Mouse (Mus musculus) heart, postnatal 14 days (tissue): Measurements from ENCODE around the gene 1700109H08Rik. TPM values are rescaled to one million over a fixed set of nuclear protein-coding genes. Genes with fewer than 3 reads are reported as not detected.
"Not testable (repeated sequence)": the region's sequence is repeated elsewhere in the genome, so short reads cannot be mapped to it uniquely, and the experiment has no call there.

Experiments used
- DNase-seq, 2 experiments: peaks; one replicate each; pipeline ENCODE4 v3.0.0; 2021 to 2022
- intact Hi-C: fragments of 180-260 bp; cut with DNase I; formaldehyde crosslinking; loops from one replicate; pipeline ENCODE4 v1.15.1; 2025
- total RNA-seq, 2 experiments: library from RNA; stranded (reverse); gene quantifications; 2 replicates each; pipeline ENCODE4 v1.2.3; 2021

1700109H08Rik gene
- total RNA-seq, 2 experiments from 2014 or later, result 1.7 to 3.8 TPM

DNA sequence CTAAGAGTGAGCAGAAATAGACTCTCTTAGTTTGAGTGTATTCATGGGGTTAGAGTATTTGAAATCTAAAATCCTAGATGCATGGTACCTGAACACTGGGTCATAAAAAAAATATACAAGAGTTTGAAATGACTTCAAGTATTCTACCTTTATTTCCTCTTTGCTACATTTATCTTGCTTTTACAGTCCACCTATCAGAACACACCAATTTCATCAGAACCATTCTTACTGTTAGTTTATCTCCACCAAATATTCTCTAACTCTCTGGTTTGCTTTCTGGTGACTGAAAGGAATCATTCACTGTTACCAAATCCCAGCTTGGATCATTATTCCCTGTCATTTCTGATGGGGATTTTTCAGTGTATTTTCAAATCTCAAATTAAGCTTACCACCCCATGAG is 25.8 kb downstream of the 1700109H08Rik start:
- intact Hi-C loops, result loop anchor here (5.0 kb wide), 1 partner anchor 50 kb away; no protein-coding TSS in a partner anchor
- no peak for DNase-seq

DNA sequence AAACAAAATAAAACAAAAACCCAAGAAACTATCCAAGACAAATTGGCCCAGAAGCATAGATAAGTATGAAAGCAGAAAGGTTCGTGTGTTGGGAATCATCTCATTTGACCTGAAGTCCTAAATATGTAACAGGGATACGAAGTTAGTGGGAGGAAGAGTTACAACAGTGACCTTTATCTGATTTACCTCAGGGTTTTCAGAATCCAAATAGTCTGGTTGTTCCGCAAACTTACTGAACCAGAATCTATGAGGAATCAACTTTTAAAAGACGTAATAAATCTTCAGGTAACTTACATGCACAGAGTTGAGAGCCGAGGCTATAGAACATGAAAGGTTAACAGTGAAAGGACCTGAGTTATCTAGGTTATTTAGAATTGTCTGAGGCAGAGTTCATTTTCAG is 27.4 kb downstream of the 1700109H08Rik start:
- intact Hi-C loops, result loop anchor here (5.0 kb wide), 1 partner anchor 49 kb away; no protein-coding TSS in a partner anchor

DNA sequence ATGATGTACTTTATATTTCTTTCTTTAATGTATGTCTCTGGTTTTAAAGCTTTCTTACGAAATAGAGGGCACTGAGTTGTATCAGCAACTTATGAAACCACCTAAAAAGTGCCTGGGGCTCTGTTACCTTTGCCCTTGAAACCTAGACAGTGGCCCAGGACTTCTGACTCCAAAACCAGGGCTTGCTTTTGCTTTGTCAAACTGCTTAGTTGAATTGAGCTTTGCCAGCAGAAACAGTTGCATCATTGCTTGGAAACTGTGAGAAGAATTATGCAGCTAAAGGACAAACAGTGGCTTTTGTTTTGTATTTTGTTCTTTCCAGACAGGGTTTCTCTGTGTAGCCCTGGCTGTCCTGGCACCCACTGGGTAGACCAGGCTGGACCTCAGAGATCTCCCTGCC is 28.9 kb downstream of the 1700109H08Rik start:
- intact Hi-C loops, result no loop called here
- DNase-seq, result no peak

More for the DNA sequence above, 27.4 kb downstream of the 1700109H08Rik start:
- DNase-seq, result no peak

DNA sequence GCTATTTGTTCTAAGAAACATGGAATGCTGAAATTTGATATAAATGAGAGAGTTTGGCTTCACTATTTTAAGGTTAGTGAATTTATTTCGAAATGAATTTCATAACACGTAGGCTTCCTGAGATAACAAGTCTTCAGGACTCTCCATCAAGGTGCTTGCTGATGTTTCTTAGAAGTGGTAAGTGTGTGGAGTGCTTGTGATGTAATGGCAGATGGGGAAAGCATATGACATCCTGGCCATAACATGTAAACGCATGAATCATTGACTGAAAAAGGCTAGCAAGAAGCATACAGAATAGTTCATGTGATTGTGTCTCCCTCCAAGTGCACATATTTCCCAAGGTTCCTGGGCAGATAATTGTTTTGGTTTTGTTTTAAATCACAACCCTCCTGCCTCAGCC is 29.4 kb downstream of the 1700109H08Rik start:
- no peak for DNase-seq
- intact Hi-C loops, result no loop called here

DNA sequence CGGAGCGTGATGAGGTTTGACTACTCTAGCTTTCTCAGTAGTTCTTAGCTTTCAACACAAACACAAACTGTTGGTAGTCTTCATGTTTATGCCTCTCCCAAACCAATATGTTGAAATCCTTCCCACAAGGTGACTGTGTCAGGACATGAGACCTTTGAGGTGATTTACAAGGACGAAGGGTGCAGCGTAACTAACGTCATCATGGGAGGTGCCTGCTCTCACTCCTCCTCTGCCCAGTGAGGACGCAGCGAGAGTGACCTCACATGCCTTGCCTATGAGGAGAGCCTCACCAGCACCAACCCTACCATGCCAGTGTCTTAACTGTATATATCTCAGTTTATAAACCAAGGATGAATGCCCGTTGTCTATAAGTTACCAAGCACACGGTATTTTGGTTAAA is 35.7 kb downstream of the 1700109H08Rik start:
- intact Hi-C loops, result no loop called here
- no peak for DNase-seq

DNA sequence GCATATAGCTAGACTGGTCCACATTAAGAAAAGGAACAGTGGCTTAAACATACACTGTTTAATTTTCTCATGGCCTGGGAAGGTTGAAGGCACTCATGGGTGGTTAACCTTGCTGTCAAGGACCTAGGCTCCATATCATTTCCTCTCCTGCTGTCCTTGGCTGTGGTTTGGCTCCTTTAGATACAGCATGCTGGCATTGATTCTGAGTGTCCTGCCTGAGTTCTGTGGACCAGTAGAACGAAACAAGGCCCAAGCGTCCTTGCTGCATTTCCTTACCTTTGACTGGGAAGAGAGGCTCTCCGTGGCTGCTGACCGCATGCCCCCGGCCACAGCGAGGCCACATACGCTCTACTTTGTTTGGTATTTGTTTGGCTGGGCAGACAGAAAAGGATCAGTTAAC is 37.9 kb downstream of the 1700109H08Rik start:
- no peak for DNase-seq
- intact Hi-C loops, result no loop called here

DNA sequence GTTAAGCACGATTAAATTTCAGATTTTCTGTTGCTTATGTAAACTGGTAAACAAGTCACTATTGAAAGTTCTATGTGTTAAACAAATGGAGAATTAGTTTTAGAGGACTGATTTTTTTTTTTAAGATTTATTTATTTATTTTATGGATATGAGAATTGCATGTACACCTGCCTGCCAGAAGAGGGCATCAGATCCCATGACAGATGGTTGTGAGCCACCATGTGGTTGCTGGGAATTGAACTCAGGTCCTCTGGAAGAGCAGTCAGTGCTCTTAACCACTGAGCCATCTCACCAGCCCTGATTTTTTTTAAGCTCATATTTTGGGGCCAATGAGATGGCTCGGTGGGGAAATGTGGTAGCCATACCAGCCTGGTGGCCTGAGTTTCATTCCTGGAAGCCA is 40.5 kb downstream of the 1700109H08Rik start:
- DNase-seq, intact Hi-C loops: not testable (repeated sequence)

DNA sequence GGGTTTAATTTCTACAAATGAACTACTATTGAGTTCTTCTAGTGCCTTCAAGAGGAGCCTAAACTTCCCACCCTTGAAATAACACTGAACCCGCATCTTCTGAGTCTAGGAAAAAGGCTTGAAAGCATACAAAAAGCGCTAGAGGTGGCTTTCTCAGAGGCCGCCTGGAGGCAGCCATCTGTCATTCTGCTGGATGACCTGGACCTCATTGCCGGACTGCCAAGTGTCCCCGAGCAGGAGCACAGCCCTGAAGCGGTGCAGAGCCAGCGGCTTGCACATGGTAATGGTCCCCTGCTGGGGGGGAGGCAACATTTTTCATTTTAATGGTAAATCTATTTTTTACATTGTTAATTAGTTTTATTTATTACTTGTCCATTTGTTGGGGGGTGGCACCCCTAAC is 49.1 kb downstream of the 1700109H08Rik start:
- no peak for DNase-seq

DNA sequence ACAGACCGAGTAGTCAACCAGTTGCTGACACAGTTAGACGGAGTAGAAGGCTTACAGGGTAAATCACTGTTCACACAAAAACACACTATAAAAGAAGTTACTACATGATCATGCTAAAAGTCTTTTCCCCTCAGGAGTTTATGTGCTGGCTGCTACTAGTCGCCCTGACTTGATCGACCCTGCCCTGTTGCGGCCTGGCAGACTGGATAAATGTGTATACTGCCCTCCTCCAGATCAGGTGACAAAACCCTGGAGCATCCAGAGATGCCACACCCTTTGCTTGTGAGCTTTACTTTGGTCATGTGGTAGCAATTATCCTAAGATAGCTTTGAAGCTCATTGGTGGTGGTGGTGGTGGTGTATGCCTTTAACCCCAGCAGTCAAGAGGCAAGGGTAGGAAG is 58.7 kb downstream of the 1700109H08Rik start:
- intact Hi-C loops, result no loop called here
- DNase-seq, result no peak

More for the DNA sequence above, 49.1 kb downstream of the 1700109H08Rik start:
- intact Hi-C loops, result no loop called here

DNA sequence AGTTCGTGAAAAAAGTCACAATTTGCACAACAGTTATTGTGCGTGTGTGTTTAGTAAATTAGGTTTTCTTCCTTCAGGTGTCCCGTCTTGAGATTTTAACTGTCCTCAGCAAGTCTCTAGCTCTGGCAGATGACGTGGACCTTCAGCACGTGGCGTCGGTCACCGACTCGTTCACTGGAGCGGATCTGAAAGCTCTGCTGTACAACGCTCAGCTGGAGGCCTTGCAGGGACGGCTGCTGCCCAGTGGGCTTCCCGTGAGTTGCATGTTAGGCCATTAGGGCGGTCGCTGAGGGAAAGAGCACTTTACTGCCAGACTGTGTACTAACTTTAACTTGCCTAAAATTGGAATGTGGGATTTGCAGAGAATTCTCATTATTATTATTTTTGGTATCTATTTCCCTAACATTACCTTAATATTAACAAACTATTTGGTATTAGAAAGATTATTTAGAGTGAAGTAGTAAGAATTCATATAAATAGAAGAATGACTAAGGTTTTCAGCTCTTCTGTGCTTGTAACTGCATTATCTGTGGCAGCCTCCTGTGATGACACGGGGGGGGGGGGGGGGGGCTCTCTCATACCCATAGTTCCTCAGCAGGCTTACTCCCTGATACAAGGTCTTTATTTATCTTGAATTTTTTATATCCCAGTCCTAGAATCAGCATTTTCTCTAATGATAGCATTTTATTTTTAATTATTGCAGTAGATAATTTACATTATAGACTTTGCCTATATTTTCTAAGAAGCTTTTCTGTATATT is 60.3 kb downstream of the 1700109H08Rik start:
- intact Hi-C loops, result no loop called here
- DNase-seq, result no peak

DNA sequence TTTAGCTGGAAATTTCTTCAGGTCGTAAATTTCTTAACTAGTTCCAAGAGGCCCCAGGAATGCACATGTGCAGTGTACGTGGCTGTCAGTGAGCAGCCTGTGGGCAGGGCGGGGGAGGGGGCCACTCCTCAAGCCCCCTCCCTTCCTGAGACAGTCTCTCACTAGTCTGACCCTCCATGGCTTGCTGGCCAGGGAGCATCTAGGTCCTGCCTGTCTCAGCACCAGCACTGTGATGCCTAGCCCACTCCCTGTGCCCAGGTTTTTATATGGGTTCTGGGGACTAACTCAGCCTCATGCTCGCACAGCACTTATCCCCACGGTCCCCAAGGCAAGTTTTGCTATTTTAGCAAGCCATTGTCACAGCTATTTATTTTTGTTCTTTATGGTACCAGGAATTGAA is 60.9 kb downstream of the 1700109H08Rik start:
- intact Hi-C loops, result no loop called here
- DNase-seq, result no peak

DNA sequence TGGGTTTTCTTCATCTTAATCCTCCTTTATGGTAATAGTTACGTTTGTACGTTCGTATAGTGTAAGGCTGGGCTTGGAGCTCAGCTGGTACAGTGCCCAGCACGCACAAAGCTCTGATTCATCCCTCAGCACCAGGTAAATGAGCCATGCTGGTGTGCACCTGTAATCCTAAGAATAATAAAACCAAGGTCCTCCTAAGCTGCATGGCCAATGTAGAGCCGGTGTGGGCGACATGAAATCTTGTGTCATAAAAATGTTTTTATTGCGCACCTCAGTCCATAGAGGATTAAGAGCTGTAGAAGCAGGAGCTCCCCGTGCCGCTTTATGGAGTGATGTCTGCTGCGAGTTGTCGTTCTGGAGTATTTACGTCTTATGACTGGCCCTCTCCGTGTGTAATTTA is 61.9 kb downstream of the 1700109H08Rik start:
- DNase-seq, result no peak
- intact Hi-C loops, result no loop called here

DNA sequence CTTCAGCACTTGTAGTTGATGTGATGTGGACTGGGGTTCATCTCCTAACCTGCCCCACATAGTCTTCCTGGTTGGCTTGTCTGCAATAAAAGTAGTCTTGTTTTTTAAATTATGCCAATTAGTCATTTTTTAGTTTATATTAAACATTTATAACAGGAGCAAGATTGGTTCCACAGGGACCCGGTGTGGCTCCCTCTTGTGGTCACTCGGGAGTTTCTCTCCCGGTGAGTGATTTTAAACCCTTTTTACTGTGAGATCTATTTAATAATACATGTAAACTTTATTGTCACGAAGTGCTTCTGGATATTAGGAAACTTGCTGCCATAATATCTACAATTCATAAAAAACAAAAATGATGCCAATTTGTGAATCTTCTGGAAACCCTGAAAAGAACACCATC is 62.6 kb downstream of the 1700109H08Rik start:
- DNase-seq, result peak in 1 of 2 experiments; percentile 9
- intact Hi-C loops, result no loop called here

Other genes with a start within 250 kb of the 1700109H08Rik start
- gene Cdk6, start 230.1 kb upstream of the 1700109H08Rik start, total RNA-seq, result 10 to 100 TPM; 22.9 to 26.1 TPM
- gene Fam133b, start 27.7 kb upstream of the 1700109H08Rik start, total RNA-seq, result 10 to 100 TPM; 16.0 to 19.4 TPM
- 10 to 100 TPM in 1 of 2 experiments, 1 to 10 TPM in 1; 9.6 to 10.9 TPM for gene Pex1, start 24.5 kb downstream of the 1700109H08Rik start, total RNA-seq
- 1 to 10 TPM; 4.2 to 5.1 TPM for gene Rbm48, start 25.0 kb downstream of the 1700109H08Rik start, total RNA-seq
- not detected for gene Tmbim7, start 79.6 kb downstream of the 1700109H08Rik start, total RNA-seq
- gene Gatad1, start 85.6 kb downstream of the 1700109H08Rik start, total RNA-seq, result 10 to 100 TPM; 80.3 to 85.6 TPM
- gene Ankib1, start 231.4 kb downstream of the 1700109H08Rik start, total RNA-seq, result 10 to 100 TPM; 23.4 to 26.4 TPM
- 10 to 100 TPM; 28.9 to 34.3 TPM for gene Krit1, start 231.6 kb downstream of the 1700109H08Rik start, total RNA-seq